Mouse (Mus musculus) midbrain, postnatal 0 days (tissue): ENCODE results near the gene Gpat2. TPM values are rescaled to one million over a fixed set of nuclear protein-coding genes. Genes with fewer than 3 reads are reported as not detected.

Experiments
- ATAC-seq: fragments of 200-750 bp; cut with Nextera tagmentation; 2 replicates; pipeline ENCODE4 v1.8.0; 2017; ENCODE audit warnings: moderate number of reproducible peaks, mild to moderate bottlenecking, moderate TSS enrichment, moderate library complexity; ENCODE audit not compliant: low FRiP score
- DNase-seq: peaks from one replicate; pipeline ENCODE4 v3.0.0-alpha.2; 2015; ENCODE audit warnings: low spot score
- H3K27ac ChIP-seq: fragments of 300-500 bp; sonication (generic); 2 replicates; pipeline ENCODE4 v1.5.1; 2014; ENCODE audit warnings: low read depth, mild to moderate bottlenecking, low read length, mixed read lengths
- H3K27me3 ChIP-seq: fragments of 300-500 bp; sonication (generic); 2 replicates; pipeline ENCODE4 v1.6.1; 2014; ENCODE audit warnings: low read length, control low read depth, mixed read lengths; ENCODE audit not compliant: insufficient read depth
- H3K36me3 ChIP-seq: fragments of 300-500 bp; sonication (generic); 2 replicates; pipeline ENCODE4 v1.6.1; 2014; ENCODE audit warnings: low read length, control low read depth, mixed read lengths; ENCODE audit not compliant: insufficient read depth
- H3K4me1 ChIP-seq: fragments of 300-500 bp; sonication (generic); 2 replicates; pipeline ENCODE4 v1.6.1; 2014; ENCODE audit warnings: mild to moderate bottlenecking, control low read depth, antibody characterized with exemption, low read length, mixed read lengths; ENCODE audit not compliant: insufficient read depth
- H3K4me2 ChIP-seq: fragments of 300-500 bp; sonication (generic); 2 replicates; pipeline ENCODE4 v1.6.1; 2014; ENCODE audit warnings: low read depth, mild to moderate bottlenecking, low read length, mixed read lengths; ENCODE audit not compliant: poor library complexity, severe bottlenecking
- H3K4me3 ChIP-seq: fragments of 300-500 bp; sonication (generic); 2 replicates; pipeline ENCODE4 v1.5.1; 2014; ENCODE audit warnings: low read depth, mild to moderate bottlenecking, low read length, moderate library complexity
- H3K9ac ChIP-seq: fragments of 300-500 bp; sonication (generic); replicated peaks from 2 replicates; pipeline ENCODE4 v1.6.1; 2014; ENCODE audit warnings: mild to moderate bottlenecking, low read length, moderate library complexity, mixed read lengths; ENCODE audit not compliant: poor library complexity, severe bottlenecking
- H3K9me3 ChIP-seq: fragments of 300-500 bp; sonication (generic); 2 replicates; pipeline ENCODE4 v1.6.1; 2016; ENCODE audit warnings: low read length, control low read depth
- CTCF ChIP-seq: IDR thresholded peaks from 2 replicates; pipeline ENCODE4 v1.5.1; 2016; ENCODE audit warnings: antibody characterized with exemption, mild to moderate bottlenecking
- WGBS: fragments of 180-500 bp; shearing (Covaris S2); extraction: QIAGEN DNeasy Blood & Tissue Kit; methylation state at CpG from one replicate; pipeline ENCODE4 v1.1.7; 2014; 5-methylcytosine and 5-hydroxymethylcytosine counted together
- polyA plus RNA-seq: library from polyadenylated mRNA; unstranded; fragments of >200 nt; fragmentation: Nextera tagmentation; extraction: Ambion mirVana; gene quantifications from 2 replicates; pipeline ENCODE4 v1.2.1, GENCODE M21; 2015
- total RNA-seq: library from RNA; depleted of rRNA; stranded (reverse); fragments of >200 nt; gene quantifications from 2 replicates; pipeline ENCODE4 v1.2.3, GENCODE M21; 2014

Gene Gpat2
- total and polyA plus RNA-seq, 2 experiments from 2014 or later: 0.23 to 0.55 TPM

GRCm38 (mm10) chr2:127461351-127461750 lies 36.4 kb downstream of the Gpat2 start:
- no peak for TF ChIP-seq CTCF
- Histone ChIP-seq H3K9me3 (no peaks in the 10 kb centered on the region), H3K4me3 (no peak overlapping the region), H3K4me2 (no peak overlapping the region), H3K9ac (no peak overlapping the region), H3K27ac (no peak overlapping the region), H3K27me3 (no peaks in the 10 kb centered on the region), H3K4me1 (no peaks in the 10 kb centered on the region), H3K36me3 (peaks cover 5% of the 10 kb centered on the region; the same call in 1 of the 2 replicates)
- WGBS: 60% methylated on average over 9 of the region's 9 CpGs
- DNase-seq (no peak), ATAC-seq (no peak)

GRCm38 (mm10) chr2:127462314-127462713 lies 37.3 kb downstream of the Gpat2 start:
- Histone ChIP-seq H3K4me2 (no peak overlapping the region), H3K36me3 (peaks cover 5% of the 10 kb centered on the region; the same call in 1 of the 2 replicates), H3K27me3 (no peaks in the 10 kb centered on the region), H3K4me1 (no peaks in the 10 kb centered on the region), H3K27ac (no peak overlapping the region), H3K4me3 (no peak overlapping the region), H3K9ac (no peak overlapping the region), H3K9me3 (no peaks in the 10 kb centered on the region)
- TF ChIP-seq CTCF: peak; percentile 90
- 15% methylated on average over 8 of the region's 8 CpGs for WGBS
- peak; percentile 81 for DNase-seq
- ATAC-seq: peak; percentile 57; the same call in 1 of the 2 replicates

GRCm38 (mm10) chr2:127470183-127470582 lies 45.2 kb downstream of the Gpat2 start:
- no peak for DNase-seq
- 92% methylated on average over 5 of the region's 5 CpGs for WGBS
- TF ChIP-seq CTCF: no peak

GRCm38 (mm10) chr2:127470661-127471060 lies 45.7 kb downstream of the Gpat2 start:
- Histone ChIP-seq H3K4me2 (no peak overlapping the region), H3K27ac (no peak overlapping the region), H3K4me1 (no peaks in the 10 kb centered on the region), H3K36me3 (no peaks in the 10 kb centered on the region), H3K4me3 (no peak overlapping the region), H3K9me3 (no peaks in the 10 kb centered on the region), H3K27me3 (no peaks in the 10 kb centered on the region), H3K9ac (no peak overlapping the region)
- no peak for DNase-seq
- no peak for ATAC-seq
- TF ChIP-seq CTCF: no peak
- WGBS: 93% methylated on average over 10 of the region's 10 CpGs

More at GRCm38 (mm10) chr2:127470183-127470582, 45.2 kb downstream of the Gpat2 start:
- Histone ChIP-seq H3K9me3 (no peaks in the 10 kb centered on the region), H3K4me2 (no peak overlapping the region), H3K27me3 (no peaks in the 10 kb centered on the region), H3K4me1 (no peaks in the 10 kb centered on the region), H3K9ac (no peak overlapping the region), H3K27ac (no peak overlapping the region), H3K4me3 (no peak overlapping the region), H3K36me3 (no peaks in the 10 kb centered on the region)
- no peak for ATAC-seq

- no peak overlapping the region for H3K9ac ChIP-seq
- no peaks in the 10 kb centered on the region for H3K36me3 ChIP-seq
- WGBS: 87% methylated on average over 8 of the region's 8 CpGs
- ATAC-seq: no peak
- no peak overlapping the region for H3K27ac ChIP-seq
- no peak overlapping the region for H3K4me3 ChIP-seq
- H3K27me3 ChIP-seq: no peaks in the 10 kb centered on the region
- no peak for DNase-seq
- H3K4me1 ChIP-seq: no peaks in the 10 kb centered on the region
- no peak for TF ChIP-seq CTCF
- H3K4me2 ChIP-seq: no peak overlapping the region
- H3K9me3 ChIP-seq: no peaks in the 10 kb centered on the region
Measured at GRCm38 (mm10) chr2:127471281-127471680, 46.3 kb downstream of the Gpat2 start.

GRCm38 (mm10) chr2:127472279-127472678 lies 47.3 kb downstream of the Gpat2 start:
- ATAC-seq (no peak), DNase-seq (no peak)
- Histone ChIP-seq H3K9ac (no peak overlapping the region), H3K27ac (no peak overlapping the region), H3K4me2 (no peak overlapping the region), H3K9me3 (no peaks in the 10 kb centered on the region), H3K36me3 (no peaks in the 10 kb centered on the region), H3K4me1 (no peaks in the 10 kb centered on the region), H3K27me3 (no peaks in the 10 kb centered on the region), H3K4me3 (no peak overlapping the region)
- TF ChIP-seq CTCF: no peak
- WGBS: 66% methylated on average over 3 of the region's 3 CpGs
